In the genomic region with DNA sequence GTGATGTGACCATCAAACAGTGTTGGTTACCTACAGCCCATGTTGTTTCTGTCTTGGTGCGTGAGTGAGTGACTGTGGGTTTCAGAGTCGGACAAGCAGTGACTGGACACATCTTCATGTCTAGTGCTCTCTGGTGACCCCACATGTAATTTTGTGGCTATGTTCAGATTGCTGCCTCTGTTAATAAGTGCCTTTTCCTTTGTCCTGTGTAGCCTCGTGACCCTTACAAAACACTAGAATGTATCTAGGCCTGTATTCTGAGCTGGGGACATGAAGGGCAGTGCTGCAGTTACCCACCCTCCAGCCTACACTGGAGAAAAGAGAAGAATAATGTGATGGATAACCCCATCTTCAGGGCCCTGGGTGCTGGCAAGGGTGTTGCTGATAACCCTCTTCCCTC, we compare ENCODE assay signal across 25 mouse cellular contexts.
"Had no signal": no experiment of that assay in that cellular context is flagged by ENCODE, and none has a peak within 500 bp of the region (broad histone marks: within the 10 kb centered on the region; RNA-seq: fewer than 3 reads in every experiment).

No protein-coding gene starts in this region.

- ATAC-seq: forebrain, embryonic 16.5 days; hindbrain, embryonic 16.5 days; inflammation-experienced regulatory T-cells, adult 6 months; intestine, embryonic 15.5 days; intestine, postnatal 0 days; liver, postnatal 0 days had no signal

- H3K27me3 ChIP-seq: heart, embryonic 12.5 days; hindbrain, embryonic 12.5 days; intestine, embryonic 15.5 days; limb, embryonic 12.5 days; liver, embryonic 13.5 days; liver, embryonic 15.5 days had no signal

- H3K4me1 ChIP-seq: hindbrain, embryonic 10.5 days; hindbrain, embryonic 12.5 days; intestine, embryonic 15.5 days; limb, embryonic 10.5 days had no signal

- H3K9me3 ChIP-seq: heart, embryonic 10.5 days; heart, embryonic 12.5 days; hindbrain, embryonic 10.5 days; hindbrain, embryonic 12.5 days; intestine, embryonic 15.5 days; limb, embryonic 10.5 days; limb, embryonic 12.5 days; liver, embryonic 13.5 days; liver, embryonic 15.5 days had no signal

- H3K9ac ChIP-seq: heart, embryonic 12.5 days; hindbrain, embryonic 12.5 days; hindbrain, embryonic 14.5 days; intestine, embryonic 15.5 days; limb, embryonic 12.5 days; liver, embryonic 13.5 days; liver, embryonic 15.5 days; liver, postnatal 0 days had no signal

- H3K27ac ChIP-seq: gastrocnemius, adult 2 months; heart, embryonic 10.5 days; hindbrain, embryonic 10.5 days; hindbrain, embryonic 12.5 days; hindbrain, embryonic 14.5 days; intestine, embryonic 15.5 days; layer of hippocampus, adult 2 months; left cerebral cortex, adult 2 months; limb, embryonic 10.5 days; limb, embryonic 12.5 days; liver, embryonic 13.5 days; liver, embryonic 15.5 days had no signal

- H3K4me2 ChIP-seq: heart, embryonic 12.5 days; hindbrain, embryonic 12.5 days; hindbrain, embryonic 14.5 days; intestine, embryonic 15.5 days; limb, embryonic 12.5 days; liver, embryonic 11.5 days; liver, embryonic 13.5 days; liver, embryonic 15.5 days had no signal

- H3K4me3 ChIP-seq: gastrocnemius, adult 2 months; heart, embryonic 10.5 days; heart, embryonic 12.5 days; hindbrain, embryonic 10.5 days; hindbrain, embryonic 12.5 days; intestine, embryonic 15.5 days; layer of hippocampus, adult 2 months; left cerebral cortex, adult 2 months; limb, embryonic 10.5 days; limb, embryonic 12.5 days; liver, embryonic 13.5 days; liver, embryonic 15.5 days had no signal

- H3K36me3 ChIP-seq: intestine, embryonic 15.5 days; liver, embryonic 13.5 days; liver, embryonic 15.5 days had no signal

- DNase-seq: gastrocnemius, adult 2 months; gastrocnemius, postnatal 10 days; gastrocnemius, postnatal 25 days; heart, adult 18-20 months; heart, postnatal 10 days; heart, postnatal 4 days; liver; liver, embryonic 13.5 days; liver, postnatal 0 days had no signal
